Mouse (Mus musculus): ENCODE results near the gene Nox1. TPM values are rescaled to one million over a fixed set of nuclear protein-coding genes. Genes with fewer than 3 reads are reported as not detected.
"Not testable (repeated sequence)": the region's sequence is repeated elsewhere in the genome, so short reads cannot be mapped to it uniquely, and the experiment has no call there.

Gene Nox1
- not detected in 2 replicates for polyA plus RNA-seq (2015; fragmentation: Nextera tagmentation; extraction: Ambion mirVana)

GRCm38 (mm10) chrX:134221856-134222255 is at the start of gene Nox1:
Nox1 (minus strand) TSS chrX:134221956.
- H3K4me3 ChIP-seq, result no peak within 1 kb of the TSS
- no peak within 1 kb of the TSS for H3K9ac ChIP-seq (replicated peaks)
- H3K27ac ChIP-seq (replicated peaks), result no peak within 1 kb of the TSS
- H3K4me1 ChIP-seq, result no peaks in the 10 kb centered on the region
- no peak for ATAC-seq (replicated peaks)
- no peaks in the 10 kb centered on the region for H3K27me3 ChIP-seq
- no peaks in the 10 kb centered on the region for H3K36me3 ChIP-seq
- H3K9me3 ChIP-seq, result no peaks in the 10 kb centered on the region
- 48% methylated on average over 4 of the region's 4 CpGs for WGBS
- no peak within 1 kb of the TSS for H3K4me2 ChIP-seq (replicated peaks)

- no peak overlapping the region for H3K9ac ChIP-seq (replicated peaks)
- no peaks in the 10 kb centered on the region for H3K9me3 ChIP-seq
- ATAC-seq (replicated peaks), result no peak
- 69% methylated on average over 11 of the region's 11 CpGs for WGBS
- H3K27ac ChIP-seq (replicated peaks), result no peak overlapping the region
- no peak overlapping the region for H3K4me3 ChIP-seq
- H3K36me3 ChIP-seq, result no peaks in the 10 kb centered on the region
- no peaks in the 10 kb centered on the region for H3K27me3 ChIP-seq
- H3K4me1 ChIP-seq, result no peaks in the 10 kb centered on the region
- H3K4me2 ChIP-seq (replicated peaks), result no peak overlapping the region
These were observed 40.4 kb upstream of the Nox1 start for GRCm38 (mm10) chrX:134262129-134262528.

- no peak for ATAC-seq (replicated peaks)
- Histone ChIP-seq H3K27ac (replicated peaks) (no peak overlapping the region), H3K4me2 (replicated peaks) (no peak overlapping the region), H3K4me1 (no peaks in the 10 kb centered on the region), H3K27me3 (no peaks in the 10 kb centered on the region), H3K4me3 (no peak overlapping the region), H3K9ac (replicated peaks) (no peak overlapping the region), H3K9me3 (no peaks in the 10 kb centered on the region), H3K36me3 (no peaks in the 10 kb centered on the region)
- WGBS, result 50% methylated on average over 5 of the region's 5 CpGs
These were observed 39.4 kb upstream of the Nox1 start for GRCm38 (mm10) chrX:134261191-134261590.

- WGBS, result 34% methylated on average over 2 of the region's 2 CpGs
- H3K9me3 ChIP-seq, result no peaks in the 10 kb centered on the region
These were observed 26.4 kb upstream of the Nox1 start for GRCm38 (mm10) chrX:134248202-134248601.

GRCm38 (mm10) chrX:134245946-134246345 is 24.2 kb upstream of the Nox1 start:
- ATAC-seq (replicated peaks), result no peak
- Histone ChIP-seq H3K4me2 (replicated peaks) (no peak overlapping the region), H3K27ac (replicated peaks) (no peak overlapping the region), H3K27me3 (no peaks in the 10 kb centered on the region), H3K36me3 (no peaks in the 10 kb centered on the region), H3K9ac (replicated peaks) (no peak overlapping the region), H3K9me3 (no peaks in the 10 kb centered on the region), H3K4me1 (no peaks in the 10 kb centered on the region), H3K4me3 (no peak overlapping the region)
- WGBS, result 93% methylated on average over 10 of the region's 10 CpGs

More at GRCm38 (mm10) chrX:134248202-134248601, 26.4 kb upstream of the Nox1 start:
- no peak overlapping the region for H3K27ac ChIP-seq (replicated peaks)
- H3K9ac ChIP-seq (replicated peaks), result no peak overlapping the region
- no peaks in the 10 kb centered on the region for H3K36me3 ChIP-seq
- no peak overlapping the region for H3K4me2 ChIP-seq (replicated peaks)
- H3K27me3 ChIP-seq, result no peaks in the 10 kb centered on the region
- no peaks in the 10 kb centered on the region for H3K4me1 ChIP-seq
- no peak overlapping the region for H3K4me3 ChIP-seq
- ATAC-seq (replicated peaks), result no peak

- H3K4me1 ChIP-seq, result no peaks in the 10 kb centered on the region
- H3K36me3 ChIP-seq, result no peaks in the 10 kb centered on the region
- WGBS, result 91% methylated on average over 10 of the region's 10 CpGs
- no peaks in the 10 kb centered on the region for H3K27me3 ChIP-seq
- no peak overlapping the region for H3K4me3 ChIP-seq
- no peak overlapping the region for H3K27ac ChIP-seq (replicated peaks)
- H3K4me2 ChIP-seq (replicated peaks), result no peak overlapping the region
- H3K9ac ChIP-seq (replicated peaks), result no peak overlapping the region
- no peak for ATAC-seq (replicated peaks)
- H3K9me3 ChIP-seq, result no peaks in the 10 kb centered on the region
These were observed 16.5 kb upstream of the Nox1 start for GRCm38 (mm10) chrX:134238266-134238665.

GRCm38 (mm10) chrX:134233048-134233447 is 11.3 kb upstream of the Nox1 start:
- no peak overlapping the region for H3K4me3 ChIP-seq
- ATAC-seq (replicated peaks), result no peak
- no peaks in the 10 kb centered on the region for H3K36me3 ChIP-seq
- H3K9me3 ChIP-seq, result no peaks in the 10 kb centered on the region
- H3K27ac ChIP-seq (replicated peaks), result no peak overlapping the region
- H3K27me3 ChIP-seq, result no peaks in the 10 kb centered on the region
- H3K9ac ChIP-seq (replicated peaks), result no peak overlapping the region
- WGBS, result 96% methylated on average over 1 of the region's 1 CpGs
- no peak overlapping the region for H3K4me2 ChIP-seq (replicated peaks)
- H3K4me1 ChIP-seq, result no peaks in the 10 kb centered on the region

- Histone ChIP-seq H3K4me3 (no peak overlapping the region), H3K9ac (replicated peaks) (no peak overlapping the region), H3K4me2 (replicated peaks) (no peak overlapping the region), H3K4me1 (no peaks in the 10 kb centered on the region), H3K36me3 (no peaks in the 10 kb centered on the region), H3K9me3 (no peaks in the 10 kb centered on the region), H3K27me3 (no peaks in the 10 kb centered on the region), H3K27ac (replicated peaks) (no peak overlapping the region)
- no peak for ATAC-seq (replicated peaks)
- 82% methylated on average over 3 of the region's 3 CpGs for WGBS
These were observed 1.1 kb downstream of the Nox1 start for GRCm38 (mm10) chrX:134220618-134221017.

- Histone ChIP-seq H3K4me2 (replicated peaks) (no peak overlapping the region), H3K36me3 (no peaks in the 10 kb centered on the region), H3K4me3 (no peak overlapping the region), H3K27me3 (no peaks in the 10 kb centered on the region), H3K9me3 (no peaks in the 10 kb centered on the region), H3K4me1 (no peaks in the 10 kb centered on the region), H3K9ac (replicated peaks) (no peak overlapping the region), H3K27ac (replicated peaks) (no peak overlapping the region)
- WGBS, result 50% methylated on average over 4 of the region's 4 CpGs
- ATAC-seq (replicated peaks), result no peak
These were observed 3.6 kb downstream of the Nox1 start for GRCm38 (mm10) chrX:134218161-134218560.

- no peak overlapping the region for H3K4me3 ChIP-seq
- 65% methylated on average over 7 of the region's 7 CpGs for WGBS
- no peaks in the 10 kb centered on the region for H3K4me1 ChIP-seq
- H3K4me2 ChIP-seq (replicated peaks), result no peak overlapping the region
- H3K27me3 ChIP-seq, result no peaks in the 10 kb centered on the region
- no peak for ATAC-seq (replicated peaks)
- H3K9me3 ChIP-seq, result no peaks in the 10 kb centered on the region
- no peak overlapping the region for H3K9ac ChIP-seq (replicated peaks)
- H3K36me3 ChIP-seq, result no peaks in the 10 kb centered on the region
- H3K27ac ChIP-seq (replicated peaks), result no peak overlapping the region
These were observed 10.6 kb downstream of the Nox1 start for GRCm38 (mm10) chrX:134211151-134211642.

- H3K4me1 ChIP-seq, result no peaks in the 10 kb centered on the region
- H3K36me3 ChIP-seq, result no peaks in the 10 kb centered on the region
- 87% methylated on average over 2 of the region's 2 CpGs for WGBS
- H3K27me3 ChIP-seq, result no peaks in the 10 kb centered on the region
- H3K4me2 ChIP-seq (replicated peaks), result no peak overlapping the region
- H3K4me3 ChIP-seq, result no peak overlapping the region
- no peak overlapping the region for H3K27ac ChIP-seq (replicated peaks)
- no peak overlapping the region for H3K9ac ChIP-seq (replicated peaks)
- no peaks in the 10 kb centered on the region for H3K9me3 ChIP-seq
- ATAC-seq (replicated peaks), result no peak
These were observed 13.3 kb downstream of the Nox1 start for GRCm38 (mm10) chrX:134208491-134208890.

GRCm38 (mm10) chrX:134187201-134187600 is 34.6 kb downstream of the Nox1 start, which contains the start of gene Arl13a:
Arl13a (plus strand) TSS chrX:134187501.
- H3K4me2 ChIP-seq (replicated peaks); H3K9ac ChIP-seq (replicated peaks); H3K9me3 ChIP-seq; H3K4me1 ChIP-seq; ATAC-seq (replicated peaks); H3K36me3 ChIP-seq; H3K27me3 ChIP-seq; H3K27ac ChIP-seq (replicated peaks); H3K4me3 ChIP-seq: not testable (repeated sequence)
- 94% methylated on average over 9 of the region's 9 CpGs for whole genome bisulfite sequencing

- no peak overlapping the region for H3K4me2 ChIP-seq (replicated peaks)
- H3K4me1 ChIP-seq, result no peaks in the 10 kb centered on the region
- H3K36me3 ChIP-seq, result no peaks in the 10 kb centered on the region
- no peak overlapping the region for H3K27ac ChIP-seq (replicated peaks)
- H3K9ac ChIP-seq (replicated peaks), result no peak overlapping the region
- H3K9me3 ChIP-seq, result no peaks in the 10 kb centered on the region
- ATAC-seq (replicated peaks), result no peak
- H3K27me3 ChIP-seq, result no peaks in the 10 kb centered on the region
- 96% methylated on average over 1 of the region's 1 CpGs for WGBS
- H3K4me3 ChIP-seq, result no peak overlapping the region
These were observed 47.1 kb downstream of the Nox1 start for GRCm38 (mm10) chrX:134174699-134175098.
